Comparison of ENCODE assay signal across 15 mouse cellular contexts in the genomic region with DNA sequence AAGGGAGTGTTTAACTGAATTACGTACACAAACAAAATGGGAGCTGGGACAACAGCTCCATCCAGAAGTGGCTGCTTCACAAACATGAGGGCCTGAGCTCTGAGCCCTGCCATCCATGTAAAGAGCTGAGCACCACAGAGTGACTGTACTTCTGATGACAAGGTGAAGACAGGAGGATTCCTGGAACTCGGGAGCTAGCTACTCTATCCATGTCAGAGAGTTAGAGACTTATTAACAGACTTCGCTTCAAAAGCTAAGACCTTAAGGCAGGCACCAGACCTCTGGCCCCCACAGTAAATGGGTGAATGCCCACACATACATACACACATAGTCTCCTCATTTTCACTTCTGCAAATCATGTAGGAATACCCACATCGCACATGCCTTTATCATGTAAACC. TPM values are rescaled to one million over a fixed set of nuclear protein-coding genes. Genes with fewer than 3 reads are reported as not detected.
DNase-seq lines count a peak whose midpoint lies in the region; ATAC-seq and TF ChIP-seq lines count a peak whose summit lies in the region.
"Had no signal": no experiment of that assay in that cellular context is flagged by ENCODE, and none has a peak within 500 bp of the region (broad histone marks: within the 10 kb centered on the region; RNA-seq: fewer than 3 reads in every experiment).

No protein-coding gene starts in this region.

- 63% methylated on average over 4 of the region's 4 CpGs for WGBS in heart, embryonic 11.5 days (ENCODE audit: insufficient replicate concordance)
- 72% methylated on average over 4 of the region's 4 CpGs for WGBS in lung, embryonic 14.5 days
- 76% methylated on average over 4 of the region's 4 CpGs for WGBS in kidney, embryonic 16.5 days

- TF ChIP-seq CTCF in lung, embryonic 14.5 days (IDR thresholded peaks at IDR 0.05; ENCODE audit: low read depth) = no peak

- H3K9me3 ChIP-seq in heart, embryonic 11.5 days (replicated peaks; ENCODE audit: control insufficient read depth, low read length) = no peaks in the 10 kb centered on the region
- no peaks in the 10 kb centered on the region for H3K9me3 ChIP-seq in lung, embryonic 14.5 days (ENCODE audit: low read depth, low read length)
- H3K9me3 ChIP-seq in kidney, embryonic 16.5 days (ENCODE audit: low read length) = no peaks in the 10 kb centered on the region
- H3K9me3 ChIP-seq: embryonic facial prominence, embryonic 10.5 days; forebrain, embryonic 10.5 days; midbrain, embryonic 15.5 days had no signal

- no peak for ATAC-seq in heart, embryonic 11.5 days (replicated peaks; ENCODE audit: insufficient number of reproducible peaks, low FRiP score, low TSS enrichment)
- peak; percentile 13; the same call in 1 of the 2 replicates for ATAC-seq in lung, embryonic 14.5 days (ENCODE audit: insufficient read depth)
- peak; percentile 81 for ATAC-seq in kidney, embryonic 16.5 days (ENCODE audit: low FRiP score, low TSS enrichment)
- ATAC-seq: midbrain, embryonic 15.5 days had no signal

- no peak for DNase-seq in heart, adult 18-20 months
- DNase-seq in lung, embryonic 14.5 days = no peak
- no peak for DNase-seq in lung, postnatal 10 days
- DNase-seq in yolk sac, embryonic 10.5 days (ENCODE audit: low spot score) = peak; percentile 55
- DNase-seq in right cerebral cortex, postnatal 36 days (ENCODE audit: low spot score in 2 of 2) = no peak
- DNase-seq in cerebellum, adult 11-12 months = no peak
- DNase-seq: adrenal gland, postnatal 25 days; cerebellum, adult 18-20 months; right cerebral cortex, postnatal 14 days had no signal

- H3K4me2 ChIP-seq in heart, embryonic 11.5 days = no peak overlapping the region
- H3K4me2 ChIP-seq in lung, embryonic 14.5 days = no peak overlapping the region
- H3K4me2 ChIP-seq in kidney, embryonic 16.5 days (replicated peaks; ENCODE audit: low read depth, low read length) = no peak overlapping the region
- H3K4me2 ChIP-seq: liver, embryonic 11.5 days; midbrain, embryonic 15.5 days had no signal

- H3K4me3 ChIP-seq in heart, embryonic 11.5 days (ENCODE audit: low read depth, low read length) = no peak overlapping the region
- H3K4me3 ChIP-seq in lung, embryonic 14.5 days (ENCODE audit: low read depth, low read length) = no peak overlapping the region
- no peak overlapping the region for H3K4me3 ChIP-seq in kidney, embryonic 16.5 days (ENCODE audit: low read length)
- H3K4me3 ChIP-seq: embryonic facial prominence, embryonic 10.5 days; forebrain, embryonic 10.5 days; midbrain, embryonic 15.5 days had no signal

- no peaks in the 10 kb centered on the region for H3K27me3 ChIP-seq in heart, embryonic 11.5 days (ENCODE audit: control insufficient read depth, insufficient read depth, low read length)
- no peaks in the 10 kb centered on the region for H3K27me3 ChIP-seq in lung, embryonic 14.5 days (ENCODE audit: insufficient read depth, low read length)
- no peaks in the 10 kb centered on the region for H3K27me3 ChIP-seq in kidney, embryonic 16.5 days (ENCODE audit: insufficient read depth, low read length)
- H3K27me3 ChIP-seq: midbrain, embryonic 15.5 days had no signal

- H3K36me3 ChIP-seq in heart, embryonic 11.5 days (ENCODE audit: control insufficient read depth, insufficient read depth, low read length) = no peaks in the 10 kb centered on the region
- H3K36me3 ChIP-seq in lung, embryonic 14.5 days (ENCODE audit: insufficient read depth) = no peaks in the 10 kb centered on the region
- H3K36me3 ChIP-seq in kidney, embryonic 16.5 days (ENCODE audit: insufficient read depth, low read length) = no peaks in the 10 kb centered on the region
- H3K36me3 ChIP-seq: embryonic facial prominence, embryonic 10.5 days; forebrain, embryonic 10.5 days; midbrain, embryonic 15.5 days had no signal

- H3K4me1 ChIP-seq in heart, embryonic 11.5 days (ENCODE audit: control insufficient read depth, insufficient read depth, low read length) = peaks cover 52% of the 10 kb centered on the region
- peaks cover 10% of the 10 kb centered on the region for H3K4me1 ChIP-seq in lung, embryonic 14.5 days (ENCODE audit: insufficient read depth)
- H3K4me1 ChIP-seq in kidney, embryonic 16.5 days (ENCODE audit: insufficient read depth, low read length) = peaks cover 22% of the 10 kb centered on the region
- H3K4me1 ChIP-seq: midbrain, embryonic 15.5 days had no signal

- no peak overlapping the region for H3K9ac ChIP-seq in heart, embryonic 11.5 days (ENCODE audit: low read depth, low read length)
- no peak overlapping the region for H3K9ac ChIP-seq in lung, embryonic 14.5 days
- no peak overlapping the region for H3K9ac ChIP-seq in kidney, embryonic 16.5 days (replicated peaks; ENCODE audit: low read length)
- H3K9ac ChIP-seq: midbrain, embryonic 15.5 days had no signal

- H3K27ac ChIP-seq in heart, embryonic 11.5 days (ENCODE audit: low read depth, low read length) = peak overlapping the region; percentile 16; the same call in 1 of the 2 replicates
- H3K27ac ChIP-seq in lung, embryonic 14.5 days (ENCODE audit: low read depth) = no peak overlapping the region; the same call in 1 of the 2 replicates
- H3K27ac ChIP-seq in kidney, embryonic 16.5 days (ENCODE audit: low read length) = 0 out of 2 replicates have a peak overlapping the region, but pooled peaks have one; percentile 32
- H3K27ac ChIP-seq: embryonic facial prominence, embryonic 10.5 days; forebrain, embryonic 10.5 days; midbrain, embryonic 15.5 days had no signal

RNA-seq across cellular contexts. Expression of a gene that starts 11.6 kb away (rescaled TPM):
- polyA plus RNA-seq in heart, embryonic 11.5 days (2014; fragmentation: Nextera tagmentation; extraction: Ambion mirVana) = 143 and 184 TPM in 2 replicates
- 10 to 100 TPM; 34.3 to 38.6 TPM for total RNA-seq in heart, adult 18-20 months (2021)
- polyA plus RNA-seq in lung, embryonic 14.5 days (2014; fragmentation: Nextera tagmentation; extraction: Ambion mirVana) = 20.0 and 20.8 TPM in 2 replicates
- 34.4 and 37.8 TPM in 2 replicates for polyA plus RNA-seq in kidney, embryonic 16.5 days (2015; fragmentation: Nextera tagmentation; extraction: Ambion mirVana)
